Mouse (Mus musculus): ENCODE results near the gene Mns1. TPM values are rescaled to one million over a fixed set of nuclear protein-coding genes. Genes with fewer than 3 reads are reported as not detected.

Mns1 gene
- polyA plus RNA-seq, 1 experiment = 12.6 TPM

DNA sequence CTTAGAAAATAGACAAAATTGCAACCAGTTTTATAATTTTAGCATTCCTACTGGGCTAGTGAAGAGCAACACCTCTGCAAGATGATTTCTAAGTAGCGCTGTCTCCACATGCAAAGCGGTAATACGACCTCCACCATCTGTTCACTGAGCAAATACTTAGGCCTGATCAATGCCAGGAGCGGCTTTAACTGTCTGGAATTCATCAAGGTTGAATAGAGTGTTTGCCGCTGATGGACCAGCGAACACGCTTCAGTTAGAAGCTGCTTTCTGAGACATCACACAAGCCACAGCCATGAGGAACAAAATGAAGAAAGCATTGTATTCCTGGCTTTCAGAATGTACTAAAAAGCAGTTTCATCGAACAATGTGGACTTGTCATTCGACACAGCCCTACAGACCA, 2.9 kb upstream of the Mns1 start:
- TF ChIP-seq POLR2A (IDR thresholded peaks at IDR 0.05; ENCODE audit: insufficient read depth, low read length) = no peak
- no peak for TF ChIP-seq CTCF (IDR thresholded peaks at IDR 0.05; ENCODE audit: low read depth, low read length)
- no peak for TF ChIP-seq EP300 (IDR thresholded peaks at IDR 0.05; ENCODE audit: insufficient read depth, low read depth, low read length)
- Histone ChIP-seq H3K4me3 (ENCODE audit: low read depth, low read length) (no peak overlapping the region), H3K27ac (ENCODE audit: insufficient read depth, low read length) (no peak overlapping the region), H3K4me1 (ENCODE audit: control insufficient read depth, insufficient read depth, low read length) (no peaks in the 10 kb centered on the region), H3K36me3 (ENCODE audit: control insufficient read depth, insufficient read depth, low read length, poor library complexity, severe bottlenecking) (no peaks in the 10 kb centered on the region), H3K9ac (ENCODE audit: low read depth, poor library complexity, severe bottlenecking) (no peak overlapping the region), H3K9me3 (replicated peaks; ENCODE audit: control insufficient read depth, insufficient read depth, low read length, poor library complexity, severe bottlenecking) (no peaks in the 10 kb centered on the region), H3K27me3 (ENCODE audit: control insufficient read depth, insufficient read depth, low read length, poor library complexity, severe bottlenecking) (0 out of 2 replicates have a peak, but pooled peaks cover 2% of the 10 kb centered on the region)

DNA sequence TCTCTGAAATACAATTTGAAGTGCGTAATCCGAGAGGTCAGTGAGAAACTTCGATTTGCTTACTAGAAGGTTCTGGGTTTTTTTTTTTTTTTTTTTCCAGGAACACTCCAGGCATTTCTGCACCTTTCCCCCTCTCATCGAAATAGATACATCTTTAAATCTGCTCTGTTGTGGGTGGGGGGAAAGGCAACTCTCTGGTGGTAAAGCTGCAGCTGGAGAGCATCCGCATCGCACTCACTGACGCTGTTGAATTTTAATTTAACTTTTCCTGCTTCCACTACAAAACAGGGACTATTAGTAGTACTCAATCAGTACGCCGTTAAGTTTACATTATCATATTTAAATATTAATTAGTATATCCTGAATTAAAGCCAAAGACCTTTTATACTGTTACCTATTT, 938 bp downstream of the Mns1 start:
- H3K9me3 ChIP-seq (replicated peaks; ENCODE audit: control insufficient read depth, insufficient read depth, low read length, poor library complexity, severe bottlenecking) = no peaks in the 10 kb centered on the region
- TF ChIP-seq EP300 (IDR thresholded peaks at IDR 0.05; ENCODE audit: insufficient read depth, low read depth, low read length) = no peak
- TF ChIP-seq CTCF (IDR thresholded peaks at IDR 0.05; ENCODE audit: low read depth, low read length) = no peak
- no peak for TF ChIP-seq POLR2A (IDR thresholded peaks at IDR 0.05; ENCODE audit: insufficient read depth, low read length)

DNA sequence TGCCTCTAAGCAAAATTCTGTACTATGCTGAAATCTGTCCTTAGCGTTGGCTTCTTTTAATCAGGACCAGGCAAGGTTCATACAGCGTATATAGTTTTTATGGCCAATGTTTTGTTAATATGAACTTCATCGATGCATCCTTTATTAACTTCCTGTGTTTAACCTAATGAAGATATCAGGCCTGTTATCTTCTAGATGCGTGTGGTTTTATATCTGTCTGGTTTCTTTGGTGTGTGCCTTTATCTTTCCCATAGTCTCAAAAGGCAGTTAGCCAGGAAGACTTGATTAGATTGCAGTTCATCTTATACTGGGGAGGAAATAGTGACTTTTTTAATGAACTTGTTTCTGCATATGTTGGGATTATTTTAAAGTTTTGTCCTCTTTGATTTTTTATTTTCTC, 2.5 kb downstream of the Mns1 start:
- Histone ChIP-seq H3K27me3 (ENCODE audit: control insufficient read depth, insufficient read depth, low read length, poor library complexity, severe bottlenecking) (0 out of 2 replicates have a peak, but pooled peaks cover 2% of the 10 kb centered on the region), H3K36me3 (ENCODE audit: control insufficient read depth, insufficient read depth, low read length, poor library complexity, severe bottlenecking) (no peaks in the 10 kb centered on the region), H3K4me1 (ENCODE audit: control insufficient read depth, insufficient read depth, low read length) (no peaks in the 10 kb centered on the region), H3K4me3 (ENCODE audit: low read depth, low read length) (no peak overlapping the region), H3K27ac (ENCODE audit: insufficient read depth, low read length) (no peak overlapping the region), H3K9ac (ENCODE audit: low read depth, poor library complexity, severe bottlenecking) (no peak overlapping the region), H3K9me3 (replicated peaks; ENCODE audit: control insufficient read depth, insufficient read depth, low read length, poor library complexity, severe bottlenecking) (no peaks in the 10 kb centered on the region)
- no peak for TF ChIP-seq EP300 (IDR thresholded peaks at IDR 0.05; ENCODE audit: insufficient read depth, low read depth, low read length)
- TF ChIP-seq CTCF (IDR thresholded peaks at IDR 0.05; ENCODE audit: low read depth, low read length) = no peak
- TF ChIP-seq POLR2A (IDR thresholded peaks at IDR 0.05; ENCODE audit: insufficient read depth, low read length) = no peak

More for the DNA sequence above, 938 bp downstream of the Mns1 start:
- Histone ChIP-seq H3K9ac (ENCODE audit: low read depth, poor library complexity, severe bottlenecking) (peak overlapping the region; percentile 61), H3K27me3 (ENCODE audit: control insufficient read depth, insufficient read depth, low read length, poor library complexity, severe bottlenecking) (0 out of 2 replicates have a peak, but pooled peaks cover 2% of the 10 kb centered on the region), H3K36me3 (ENCODE audit: control insufficient read depth, insufficient read depth, low read length, poor library complexity, severe bottlenecking) (no peaks in the 10 kb centered on the region), H3K4me1 (ENCODE audit: control insufficient read depth, insufficient read depth, low read length) (no peaks in the 10 kb centered on the region), H3K27ac (ENCODE audit: insufficient read depth, low read length) (no peak overlapping the region), H3K4me3 (ENCODE audit: low read depth, low read length) (peak overlapping the region; percentile 78)

DNA sequence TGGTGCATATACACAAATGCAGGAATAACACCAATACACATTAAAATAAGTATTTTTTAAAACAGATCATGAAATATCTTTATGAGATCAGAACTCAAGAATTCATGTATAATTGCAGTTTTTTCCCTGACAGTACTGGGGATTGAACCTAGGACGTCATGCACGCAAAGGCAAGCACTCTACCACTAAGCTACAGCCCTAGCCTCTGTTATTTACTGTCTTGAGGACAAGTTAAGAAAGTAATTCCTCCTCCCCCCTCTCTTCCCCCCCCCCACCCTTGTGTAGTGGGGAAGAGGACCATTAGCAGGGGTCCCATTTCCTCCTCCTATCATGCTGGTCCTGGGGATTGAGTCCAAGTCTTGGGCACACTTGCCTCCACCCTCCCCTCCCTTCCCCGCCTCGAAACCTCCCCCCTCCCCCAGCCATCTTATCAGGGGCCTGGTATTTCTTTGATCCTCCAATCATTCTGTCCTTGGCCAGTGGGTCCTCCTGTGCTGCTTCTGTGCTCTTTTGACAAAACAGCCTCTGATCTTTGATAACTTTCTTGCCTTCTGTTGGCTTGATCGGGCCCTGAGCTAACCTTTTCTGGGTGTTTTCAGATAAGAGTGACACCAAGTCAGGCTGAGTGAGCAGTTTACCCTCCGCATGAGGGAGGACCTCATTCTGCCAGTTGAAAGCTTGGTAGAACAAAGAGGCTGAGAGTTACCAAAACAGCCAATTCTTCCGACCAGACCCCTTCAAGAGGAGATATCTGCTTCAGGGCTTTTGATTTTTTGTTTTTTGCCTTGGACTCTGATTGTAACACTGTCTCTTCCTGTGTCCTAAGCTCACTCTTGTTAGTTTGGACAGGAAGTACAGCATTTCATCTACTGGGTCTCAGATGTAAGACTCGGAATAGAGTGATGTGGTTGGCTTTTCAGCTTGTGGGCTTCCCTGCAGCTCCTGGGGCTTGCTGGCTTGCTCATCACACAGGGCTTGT, 3.4 kb downstream of the Mns1 start:
- Histone ChIP-seq H3K9ac (ENCODE audit: low read depth, poor library complexity, severe bottlenecking) (no peak overlapping the region), H3K27me3 (ENCODE audit: control insufficient read depth, insufficient read depth, low read length, poor library complexity, severe bottlenecking) (0 out of 2 replicates have a peak, but pooled peaks cover 2% of the 10 kb centered on the region), H3K4me1 (ENCODE audit: control insufficient read depth, insufficient read depth, low read length) (no peaks in the 10 kb centered on the region), H3K9me3 (replicated peaks; ENCODE audit: control insufficient read depth, insufficient read depth, low read length, poor library complexity, severe bottlenecking) (no peaks in the 10 kb centered on the region), H3K4me3 (ENCODE audit: low read depth, low read length) (no peak overlapping the region), H3K27ac (ENCODE audit: insufficient read depth, low read length) (no peak overlapping the region), H3K36me3 (ENCODE audit: control insufficient read depth, insufficient read depth, low read length, poor library complexity, severe bottlenecking) (no peaks in the 10 kb centered on the region; the same call in 1 of the 2 replicates)
- TF ChIP-seq EP300 (IDR thresholded peaks at IDR 0.05; ENCODE audit: insufficient read depth, low read depth, low read length) (no peak), CTCF (IDR thresholded peaks at IDR 0.05; ENCODE audit: low read depth, low read length) (no peak), POLR2A (IDR thresholded peaks at IDR 0.05; ENCODE audit: insufficient read depth, low read length) (no peak)

DNA sequence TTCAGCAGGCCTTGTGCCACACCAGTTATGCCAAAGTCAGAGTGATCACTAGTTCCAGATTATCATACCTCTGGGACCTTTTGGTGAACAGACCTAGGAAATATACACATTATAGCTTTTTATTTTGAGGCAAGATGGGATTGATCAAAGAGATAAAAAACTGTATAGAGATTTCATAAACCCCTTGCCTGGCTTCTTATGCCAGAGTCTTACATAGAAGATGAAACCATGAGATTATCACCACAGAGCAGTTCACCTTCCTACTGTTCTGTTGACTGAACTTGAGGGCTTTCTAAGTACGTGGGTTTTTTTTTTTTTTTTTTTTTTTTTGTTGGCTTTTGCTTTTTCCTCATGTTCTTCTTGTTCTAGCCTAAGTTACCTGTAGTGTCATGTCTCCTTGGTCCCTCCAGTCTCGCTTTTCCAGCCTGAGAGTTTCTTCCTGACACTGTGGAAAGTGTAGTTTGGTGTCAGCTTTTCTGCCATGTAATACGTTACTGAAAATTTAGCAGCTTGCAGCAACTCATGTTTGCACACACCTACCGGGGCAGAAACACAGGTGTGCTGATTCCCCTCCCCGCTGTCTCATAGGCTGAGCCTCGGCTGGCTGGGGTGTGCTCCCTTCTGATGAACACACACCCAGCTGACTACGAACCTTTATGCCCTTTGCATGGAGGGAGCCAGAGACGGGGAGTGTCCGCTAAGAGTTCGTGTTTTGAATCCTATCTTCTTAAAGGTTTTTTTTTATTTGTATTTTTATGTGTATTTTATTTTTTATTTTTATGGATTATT, 4.3 kb downstream of the Mns1 start:
- Histone ChIP-seq H3K27me3 (ENCODE audit: control insufficient read depth, insufficient read depth, low read length, poor library complexity, severe bottlenecking) (0 out of 2 replicates have a peak, but pooled peaks cover 2% of the 10 kb centered on the region), H3K27ac (ENCODE audit: insufficient read depth, low read length) (no peak overlapping the region), H3K9ac (ENCODE audit: low read depth, poor library complexity, severe bottlenecking) (no peak overlapping the region), H3K4me1 (ENCODE audit: control insufficient read depth, insufficient read depth, low read length) (no peaks in the 10 kb centered on the region), H3K36me3 (ENCODE audit: control insufficient read depth, insufficient read depth, low read length, poor library complexity, severe bottlenecking) (peaks cover 3% of the 10 kb centered on the region; the same call in 1 of the 2 replicates), H3K4me3 (ENCODE audit: low read depth, low read length) (no peak overlapping the region), H3K9me3 (replicated peaks; ENCODE audit: control insufficient read depth, insufficient read depth, low read length, poor library complexity, severe bottlenecking) (no peaks in the 10 kb centered on the region)
- TF ChIP-seq EP300 (IDR thresholded peaks at IDR 0.05; ENCODE audit: insufficient read depth, low read depth, low read length) (no peak), CTCF (IDR thresholded peaks at IDR 0.05; ENCODE audit: low read depth, low read length) (no peak), POLR2A (IDR thresholded peaks at IDR 0.05; ENCODE audit: insufficient read depth, low read length) (no peak)

Measured in ES-Bruce4 (cell line).